Mouse (Mus musculus): Measurements from ENCODE around the gene Tex19.1. TPM values are rescaled to one million over a fixed set of nuclear protein-coding genes. Genes with fewer than 3 reads are reported as not detected.

Gene Tex19.1
- polyA plus RNA-seq, 1 experiment from 2014 or later, result not detected

Other genes starting within 250 kb of the Tex19.1 start
- 6.7 and 8.8 TPM in 2 replicates for gene Ccdc57, start 213.3 kb upstream of the Tex19.1 start, polyA plus RNA-seq (2016; fragmentation: Nextera tagmentation; extraction: Ambion mirVana)
- gene Slc16a3, start 197.7 kb upstream of the Tex19.1 start, polyA plus RNA-seq (2016; fragmentation: Nextera tagmentation; extraction: Ambion mirVana), result 34.2 and 36.4 TPM in 2 replicates
- 150 and 165 TPM in 2 replicates for gene Csnk1d, start 154.8 kb upstream of the Tex19.1 start, polyA plus RNA-seq (2016; fragmentation: Nextera tagmentation; extraction: Ambion mirVana)
- gene Cd7, start 106.7 kb upstream of the Tex19.1 start, polyA plus RNA-seq (2016; fragmentation: Nextera tagmentation; extraction: Ambion mirVana), result not detected in 2 replicates
- gene Sectm1b, start 82.6 kb upstream of the Tex19.1 start, polyA plus RNA-seq (2016; fragmentation: Nextera tagmentation; extraction: Ambion mirVana), result not detected in 2 replicates
- gene Sectm1a, start 64.9 kb upstream of the Tex19.1 start, polyA plus RNA-seq (2016; fragmentation: Nextera tagmentation; extraction: Ambion mirVana), result not detected in 2 replicates
- gene Tex19.2, start 27.5 kb upstream of the Tex19.1 start, polyA plus RNA-seq (2016; fragmentation: Nextera tagmentation; extraction: Ambion mirVana), result 0.09 TPM in 1 of 2 replicates, not detected in the other
- not detected in 2 replicates for gene Uts2r, start 14.1 kb downstream of the Tex19.1 start, polyA plus RNA-seq (2016; fragmentation: Nextera tagmentation; extraction: Ambion mirVana)
- 7.9 and 8.4 TPM in 2 replicates for gene Hexdc, start 58.3 kb downstream of the Tex19.1 start, polyA plus RNA-seq (2016; fragmentation: Nextera tagmentation; extraction: Ambion mirVana)
- gene Ogfod3, start 58.6 kb downstream of the Tex19.1 start, polyA plus RNA-seq (2016; fragmentation: Nextera tagmentation; extraction: Ambion mirVana), result 16.1 and 19.7 TPM in 2 replicates
- gene Cybc1, start 83.2 kb downstream of the Tex19.1 start, polyA plus RNA-seq (2016; fragmentation: Nextera tagmentation; extraction: Ambion mirVana), result 33.3 and 34.0 TPM in 2 replicates
- 65.0 and 72.4 TPM in 2 replicates for gene Narf, start 91.1 kb downstream of the Tex19.1 start, polyA plus RNA-seq (2016; fragmentation: Nextera tagmentation; extraction: Ambion mirVana)
- gene Foxk2, start 113.8 kb downstream of the Tex19.1 start, polyA plus RNA-seq (2016; fragmentation: Nextera tagmentation; extraction: Ambion mirVana), result 13.0 and 13.8 TPM in 2 replicates
- gene Wdr45b, start 208.3 kb downstream of the Tex19.1 start, polyA plus RNA-seq (2016; fragmentation: Nextera tagmentation; extraction: Ambion mirVana), result 84.0 and 86.5 TPM in 2 replicates
- gene Rab40b, start 242.1 kb downstream of the Tex19.1 start, polyA plus RNA-seq (2016; fragmentation: Nextera tagmentation; extraction: Ambion mirVana), result 3.1 and 3.8 TPM in 2 replicates

All from forebrain, embryonic 12.5 days (tissue).